Comparison of ENCODE assay signal across 8 mouse cellular contexts in the genomic region with DNA sequence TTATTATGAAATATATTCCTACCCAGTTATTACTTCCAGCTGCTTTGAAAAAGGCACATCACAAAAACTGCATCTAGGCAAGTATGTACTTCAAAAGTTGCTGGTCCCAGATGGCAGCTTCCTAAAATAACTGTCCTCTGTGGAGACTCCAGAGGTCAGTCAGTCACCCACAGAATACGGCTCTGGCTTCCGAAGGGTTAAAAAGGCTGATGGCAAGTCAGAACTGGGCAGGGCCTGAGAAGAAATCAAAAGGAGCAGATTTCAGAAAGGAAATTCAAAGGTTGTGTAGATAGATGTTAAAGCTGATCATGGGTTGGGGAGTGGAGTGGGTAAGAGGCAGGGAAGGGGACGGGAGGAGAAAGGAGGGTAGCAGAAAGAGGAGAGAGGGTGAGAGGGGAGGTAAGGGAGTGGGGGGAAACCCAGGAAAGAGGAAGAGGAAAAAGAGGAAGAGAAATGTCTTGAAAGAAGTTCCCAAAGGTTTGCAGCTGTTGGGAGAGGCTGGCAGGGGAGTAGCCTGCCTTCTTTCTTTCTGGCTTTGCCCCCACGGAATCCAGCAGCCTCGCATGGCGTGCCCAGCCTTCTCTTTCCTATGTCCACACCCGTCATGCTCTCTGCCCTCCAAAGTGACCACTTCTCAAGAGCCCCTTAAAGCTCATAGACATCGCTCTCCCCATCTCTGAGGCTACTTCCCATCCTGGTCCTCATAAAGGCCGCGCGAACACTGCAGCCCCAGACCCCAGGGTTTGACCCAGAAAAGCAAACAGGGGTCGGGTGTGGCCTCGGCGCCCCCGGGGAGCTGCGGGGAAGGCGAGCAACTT. TPM values are rescaled to one million over a fixed set of nuclear protein-coding genes. Genes with fewer than 3 reads are reported as not detected.
DNase-seq lines count a peak whose midpoint lies in the region; ATAC-seq and TF ChIP-seq lines count a peak whose summit lies in the region.

No protein-coding gene starts in this region.

- peak overlapping the region; percentile 85 for H3K4me2 ChIP-seq in forebrain, postnatal 0 days (ENCODE audit: low read depth)
- H3K4me2 ChIP-seq in liver, embryonic 13.5 days = peak overlapping the region; percentile 66

- TF ChIP-seq CTCF in forebrain, postnatal 0 days (IDR thresholded peaks at IDR 0.05; ENCODE audit: low read depth) = no peak

- peak overlapping the region; percentile 65 for H3K9ac ChIP-seq in forebrain, postnatal 0 days
- 0 out of 2 replicates have a peak overlapping the region, but pooled peaks have one; percentile 2 for H3K9ac ChIP-seq in liver, embryonic 13.5 days

- H3K27ac ChIP-seq in forebrain, postnatal 0 days (ENCODE audit: low read depth, low read length) = peak overlapping the region; percentile 46; the same call in 1 of the 2 replicates
- no peak overlapping the region for H3K27ac ChIP-seq in liver, embryonic 13.5 days

- peak; percentile 5; the same call in 1 of the 2 replicates for ATAC-seq in forebrain, postnatal 0 days
- no peak for ATAC-seq in liver, embryonic 13.5 days (ENCODE audit: low read depth)

- peaks cover 7% of the 10 kb centered on the region; the same call in 1 of the 2 replicates for H3K4me1 ChIP-seq in forebrain, postnatal 0 days (ENCODE audit: insufficient read depth)
- H3K4me1 ChIP-seq in liver, embryonic 13.5 days (replicated peaks) = peaks cover 3% of the 10 kb centered on the region; the same call in 1 of the 2 replicates

- H3K9me3 ChIP-seq in forebrain, postnatal 0 days (ENCODE audit: low read length) = no peaks in the 10 kb centered on the region
- H3K9me3 ChIP-seq in liver, embryonic 13.5 days (replicated peaks) = no peaks in the 10 kb centered on the region

- DNase-seq in cerebellum, adult 9-10 months = peak; percentile 36
- no peak for DNase-seq in cerebellum, postnatal 14 days
- peak; percentile 42 for DNase-seq in 3T3-L1 (ENCODE audit: low read depth, low spot score)
- DNase-seq in forebrain, postnatal 0 days = no peak
- DNase-seq in liver, embryonic 13.5 days = no peak
- no peak for DNase-seq in B cell, adult 2 months
- DNase-seq in thymus, postnatal 25 days = no peak
- no peak for DNase-seq in kidney, adult 8-10 months

- H3K4me3 ChIP-seq in forebrain, postnatal 0 days (ENCODE audit: low read depth, low read length) = peak overlapping the region; percentile 70
- H3K4me3 ChIP-seq in liver, embryonic 13.5 days (replicated peaks) = peak overlapping the region; percentile 52

- WGBS in forebrain, postnatal 0 days = 9% methylated on average over 17 of the region's 17 CpGs
- 10% methylated on average over 17 of the region's 17 CpGs for WGBS in liver, embryonic 13.5 days (ENCODE audit: insufficient replicate concordance)

- no peaks in the 10 kb centered on the region for H3K27me3 ChIP-seq in forebrain, postnatal 0 days (ENCODE audit: insufficient read depth, low read length)
- peaks cover 64% of the 10 kb centered on the region for H3K27me3 ChIP-seq in liver, embryonic 13.5 days

- H3K36me3 ChIP-seq in forebrain, postnatal 0 days (ENCODE audit: insufficient read depth) = no peaks in the 10 kb centered on the region
- no peaks in the 10 kb centered on the region for H3K36me3 ChIP-seq in liver, embryonic 13.5 days

RNA-seq across cellular contexts. Expression of a gene that starts 0.5 kb away (rescaled TPM):
- 44.7 and 48.0 TPM in 2 replicates for total RNA-seq in forebrain, postnatal 0 days (2014; rRNA removed)
- 60.8 and 74.1 TPM in 2 replicates for polyA plus RNA-seq in forebrain, postnatal 0 days (2015; fragmentation: Nextera tagmentation; extraction: Ambion mirVana)
- polyA plus RNA-seq in liver, embryonic 13.5 days (2015; fragmentation: Nextera tagmentation; extraction: Ambion mirVana) = 4.3 and 4.5 TPM in 2 replicates

RNA-seq across cellular contexts. Expression of a gene that starts 23.8 kb away (rescaled TPM):
- 42.8 and 44.9 TPM in 2 replicates for total RNA-seq in forebrain, postnatal 0 days (2014; rRNA removed)
- polyA plus RNA-seq in forebrain, postnatal 0 days (2015; fragmentation: Nextera tagmentation; extraction: Ambion mirVana) = 28.3 and 31.3 TPM in 2 replicates
- 13.1 and 15.7 TPM in 2 replicates for polyA plus RNA-seq in liver, embryonic 13.5 days (2015; fragmentation: Nextera tagmentation; extraction: Ambion mirVana)

Comparison
In these comparisons a context has a peak if more than half of its experiments do, and no peak if none do; other contexts are left out.
1. DNase-seq: peak in cerebellum, adult 9-10 months (single experiment) and 3T3-L1 (single experiment); none in cerebellum, postnatal 14 days (0 of 2), forebrain, postnatal 0 days (single experiment), liver, embryonic 13.5 days (single experiment), B cell, adult 2 months (0 of 2), thymus, postnatal 25 days (single experiment) and kidney, adult 8-10 months (0 of 2).
2. RNA of a gene that starts 0.5 kb away (polyA plus RNA-seq): 60.8 to 74.1 TPM in forebrain, postnatal 0 days; 4.3 to 4.5 TPM in liver, embryonic 13.5 days; every median in the first group is over 10 times any median in the second.